Mouse (Mus musculus) heart, postnatal 0 days (tissue): Measurements from ENCODE around the gene Celf2.

ENCODE experiments used
- CTCF ChIP-seq: IDR thresholded peaks from 2 replicates; pipeline ENCODE4 v1.5.1; 2016; ENCODE audit warnings: antibody characterized with exemption, control low read depth, low read depth
- EP300 ChIP-seq: IDR thresholded peaks from 2 replicates; pipeline ENCODE4 v1.6.1; 2016; ENCODE audit warnings: antibody characterized with exemption, low read depth

GRCm38 (mm10) chr2:6873711-6874110, 635.7 kb downstream of the Celf2 start:
- TF ChIP-seq CTCF (no peak), EP300 (no peak)
